Mouse (Mus musculus) cerebellum, postnatal 36 days (tissue): ENCODE measurements around the gene Lcn10.
"Not testable (repeated sequence)": the region's sequence is repeated elsewhere in the genome, so short reads cannot be mapped to it uniquely, and the experiment has no call there.

Source experiments
- DNase-seq, 2 experiments: peaks; one replicate each; pipeline ENCODE4 v3.0.0; 2021 to 2022; ENCODE audit warnings: mixed read lengths in 2 of 2

Gene Lcn10

GRCm38 (mm10) chr2:25682426-25682825 lies at the start of gene Lcn10:
Gene Lcn10 (plus strand): TSS chr2:25682726.
- no peak for DNase-seq

- DNase-seq = no peak
Measured at GRCm38 (mm10) chr2:25633616-25634015, 48.9 kb upstream of the Lcn10 start.

GRCm38 (mm10) chr2:25634046-25634445 lies 48.5 kb upstream of the Lcn10 start:
- DNase-seq = no peak

GRCm38 (mm10) chr2:25639890-25640289 lies 42.6 kb upstream of the Lcn10 start:
- peak in 1 of 2 experiments; percentile 20 for DNase-seq

- no peak for DNase-seq
Measured at GRCm38 (mm10) chr2:25652902-25653301, 29.6 kb upstream of the Lcn10 start, which contains the start of gene Lcn8. Gene Lcn8 (plus strand): TSS chr2:25653120.

- no peak for DNase-seq
Measured at GRCm38 (mm10) chr2:25654502-25654901, 28.0 kb upstream of the Lcn10 start.

GRCm38 (mm10) chr2:25656691-25657090 lies 25.8 kb upstream of the Lcn10 start:
- DNase-seq = peak; percentile 16 to 18

- peak; percentile 51 to 53 for DNase-seq
Measured at GRCm38 (mm10) chr2:25657246-25657645, 25.3 kb upstream of the Lcn10 start.

- DNase-seq = no peak
Measured at GRCm38 (mm10) chr2:25657652-25658051, 24.9 kb upstream of the Lcn10 start, which contains the start of gene Lcn5. Gene Lcn5 (plus strand): TSS chr2:25657952.

- no peak for DNase-seq
Measured at GRCm38 (mm10) chr2:25660279-25660678, 22.2 kb upstream of the Lcn10 start.

GRCm38 (mm10) chr2:25661245-25661970 lies 21.1 kb upstream of the Lcn10 start:
- peak in 1 of 2 experiments; percentile 13 for DNase-seq

GRCm38 (mm10) chr2:25663511-25663910 lies 19.0 kb upstream of the Lcn10 start:
- peak; percentile 50 to 51 for DNase-seq

GRCm38 (mm10) chr2:25664125-25664524 lies 18.4 kb upstream of the Lcn10 start:
- DNase-seq = no peak

- no peak for DNase-seq
Measured at GRCm38 (mm10) chr2:25666516-25666915, 16.0 kb upstream of the Lcn10 start.

- DNase-seq = no peak
Measured at GRCm38 (mm10) chr2:25676486-25676885, 6.0 kb upstream of the Lcn10 start, which contains the start of gene Lcn6. Gene Lcn6 (plus strand): TSS chr2:25676786.

GRCm38 (mm10) chr2:25679559-25679958 lies 3.0 kb upstream of the Lcn10 start:
- no peak for DNase-seq

GRCm38 (mm10) chr2:25686941-25687340 lies 4.4 kb downstream of the Lcn10 start:
- DNase-seq = no peak

- peak; percentile 57 to 66 for DNase-seq
Measured at GRCm38 (mm10) chr2:25694605-25695004, 12.1 kb downstream of the Lcn10 start.

- DNase-seq = no peak
Measured at GRCm38 (mm10) chr2:25696951-25697350, 14.4 kb downstream of the Lcn10 start.

- DNase-seq = no peak
Measured at GRCm38 (mm10) chr2:25698696-25699095, 16.2 kb downstream of the Lcn10 start.

GRCm38 (mm10) chr2:25699743-25700142 lies 17.2 kb downstream of the Lcn10 start, which contains the start of gene Obp2a:
Gene Obp2a (plus strand): TSS chr2:25700043.
- not testable (repeated sequence) for DNase-seq

GRCm38 (mm10) chr2:25701001-25701400 lies 18.5 kb downstream of the Lcn10 start:
- no peak for DNase-seq

- DNase-seq = no peak
Measured at GRCm38 (mm10) chr2:25703706-25704105, 21.2 kb downstream of the Lcn10 start.
